12 mouse cellular contexts compared by ENCODE assay signal in the genomic region with DNA sequence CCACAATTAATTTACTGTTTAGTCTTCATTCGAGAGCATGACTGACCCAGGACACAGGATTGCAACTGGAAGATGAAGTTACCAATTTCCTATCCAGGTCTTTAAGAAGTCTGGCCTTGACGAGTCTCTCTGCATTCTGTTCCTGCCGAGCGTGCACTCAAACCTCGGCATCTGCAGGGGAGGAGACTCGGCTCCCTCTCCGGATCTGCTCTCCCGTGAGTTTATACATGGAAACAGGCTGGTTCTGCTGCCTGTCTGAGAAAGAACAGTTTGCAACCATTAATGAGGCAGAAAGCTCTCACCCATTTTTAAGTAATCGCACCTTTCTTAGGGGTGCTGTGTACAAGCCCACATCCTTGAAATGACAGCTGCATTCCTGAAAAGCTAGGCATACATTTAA.
"Had no signal": no experiment of that assay in that cellular context is flagged by ENCODE, and none has a peak within 500 bp of the region (broad histone marks: within the 10 kb centered on the region; RNA-seq: fewer than 3 reads in every experiment).

No protein-coding gene starts in this region.

- H3K9me3 ChIP-seq: limb, embryonic 12.5 days; midbrain, embryonic 12.5 days; neural tube, embryonic 13.5 days had no signal

- H3K27me3 ChIP-seq: limb, embryonic 12.5 days; midbrain, embryonic 12.5 days; neural tube, embryonic 13.5 days had no signal

- H3K4me3 ChIP-seq: limb, embryonic 12.5 days; midbrain, embryonic 12.5 days; neural tube, embryonic 13.5 days had no signal

- H3K27ac ChIP-seq: limb, embryonic 12.5 days; liver, embryonic 14.5 days; midbrain, embryonic 12.5 days; neural tube, embryonic 13.5 days; stomach, postnatal 0 days had no signal

- H3K36me3 ChIP-seq: limb, embryonic 12.5 days; midbrain, embryonic 12.5 days; neural tube, embryonic 13.5 days had no signal

- ATAC-seq: midbrain, embryonic 16.5 days had no signal

- H3K4me1 ChIP-seq: limb, embryonic 12.5 days; midbrain, embryonic 12.5 days; neural tube, embryonic 13.5 days had no signal

- DNase-seq: kidney, adult 8-10 months; kidney, postnatal 25 days; liver; lung, adult 18-20 months; retina, postnatal 1 day; thymus, postnatal 4 days had no signal

- H3K9ac ChIP-seq: limb, embryonic 12.5 days; liver, embryonic 14.5 days; midbrain, embryonic 12.5 days; neural tube, embryonic 13.5 days had no signal

- H3K4me2 ChIP-seq: limb, embryonic 12.5 days; midbrain, embryonic 12.5 days; neural tube, embryonic 13.5 days had no signal
